Mouse (Mus musculus) T-helper 17 cell (primary cell): ENCODE measurements around the gene Palld.

ENCODE experiments used
- in situ Hi-C, 2 experiments: fragments of 300-600 bp; cut with MboI, MseI; formaldehyde crosslinking; loops; 1 replicate in 1 of 2; 2 replicates in 1 of 2; pipeline ENCODE4 v1.15.1; 2025; ENCODE audit warnings: high pct_unique_total_duplicates in 2 of 2

Gene Palld

GRCm38 (mm10) chr8:61731306-61732088, 171.0 kb downstream of the Palld start:
- in situ Hi-C loops = no loop called here

- in situ Hi-C loops = no loop called here
These were observed 171.8 kb downstream of the Palld start for GRCm38 (mm10) chr8:61730669-61731068.

- in situ Hi-C loops = no loop called here
These were observed 177.0 kb downstream of the Palld start for GRCm38 (mm10) chr8:61725306-61726017.

DNA sequence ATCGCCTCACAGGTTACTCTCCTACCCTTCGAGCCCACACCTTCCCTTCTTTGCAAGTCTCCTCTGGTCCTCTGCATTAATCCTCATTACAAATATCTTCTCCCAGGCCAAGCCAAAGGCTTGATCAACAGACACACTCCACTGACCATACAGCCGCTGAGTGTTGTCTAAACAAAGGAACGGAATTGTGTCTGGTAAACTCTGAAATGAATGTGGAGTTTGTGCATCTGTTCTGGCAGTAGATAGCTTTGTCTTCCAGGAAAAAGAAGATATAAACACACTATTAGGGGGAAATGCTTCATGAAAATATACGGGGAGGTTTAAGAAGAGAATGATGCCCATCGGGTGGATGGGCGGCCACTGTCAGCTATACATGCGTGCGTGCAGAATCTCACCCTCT, 180.3 kb downstream of the Palld start:
- in situ Hi-C loops = no loop called here

GRCm38 (mm10) chr8:61715351-61716125, 187.0 kb downstream of the Palld start:
- in situ Hi-C loops = loop anchor here in 1 of 2 experiments (10.0 kb wide), 1 partner anchor 909 kb away; no protein-coding TSS in a partner anchor

GRCm38 (mm10) chr8:61714293-61714831, 188.1 kb downstream of the Palld start:
- in situ Hi-C loops = loop anchor here in 1 of 2 experiments (10.0 kb wide), 1 partner anchor 910 kb away; no protein-coding TSS in a partner anchor

DNA sequence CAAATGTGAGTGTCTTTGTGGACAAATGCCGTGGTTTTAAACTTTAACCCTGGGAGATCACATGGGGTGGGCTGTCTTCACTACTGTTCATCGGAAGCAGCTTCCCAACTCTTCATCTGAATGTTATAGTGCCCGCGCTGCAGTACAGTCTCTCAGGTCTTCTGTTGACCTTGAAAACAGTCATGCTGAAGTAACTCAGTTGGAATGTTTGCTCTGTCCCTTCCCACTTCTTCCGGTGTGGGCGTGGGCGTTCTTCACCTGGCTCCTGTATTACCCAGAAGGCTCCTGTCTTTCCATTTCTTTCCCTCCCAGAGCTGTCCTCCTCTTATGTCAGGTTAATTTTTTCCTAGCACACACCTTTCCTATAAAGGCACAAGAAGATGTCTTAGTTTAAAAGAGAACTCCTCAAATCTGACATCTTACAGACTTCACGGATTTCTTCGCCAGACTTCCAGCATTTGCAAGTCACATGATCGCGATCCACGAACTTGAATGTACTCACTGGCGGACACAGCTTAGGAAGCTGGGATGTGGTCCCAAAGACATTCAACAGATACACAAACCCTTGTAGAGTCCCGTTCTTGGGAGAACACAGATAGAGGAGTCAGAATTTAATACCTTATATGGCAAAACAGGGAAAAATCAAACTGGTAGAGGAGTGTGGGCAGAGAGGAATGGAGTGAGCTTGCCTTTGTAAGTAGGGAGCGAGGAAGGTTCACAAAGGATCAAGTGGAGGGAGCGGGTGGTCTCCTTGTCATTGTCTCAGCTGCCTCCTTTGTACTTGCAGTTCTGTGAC, 189.1 kb downstream of the Palld start:
- in situ Hi-C loops = loop anchor here in 1 of 2 experiments (10.0 kb wide), 1 partner anchor 911 kb away; no protein-coding TSS in a partner anchor

- in situ Hi-C loops = loop anchor here in 1 of 2 experiments (10.0 kb wide), 1 partner anchor 912 kb away; no protein-coding TSS in a partner anchor
These were observed 190.1 kb downstream of the Palld start for GRCm38 (mm10) chr8:61712426-61712825.

DNA sequence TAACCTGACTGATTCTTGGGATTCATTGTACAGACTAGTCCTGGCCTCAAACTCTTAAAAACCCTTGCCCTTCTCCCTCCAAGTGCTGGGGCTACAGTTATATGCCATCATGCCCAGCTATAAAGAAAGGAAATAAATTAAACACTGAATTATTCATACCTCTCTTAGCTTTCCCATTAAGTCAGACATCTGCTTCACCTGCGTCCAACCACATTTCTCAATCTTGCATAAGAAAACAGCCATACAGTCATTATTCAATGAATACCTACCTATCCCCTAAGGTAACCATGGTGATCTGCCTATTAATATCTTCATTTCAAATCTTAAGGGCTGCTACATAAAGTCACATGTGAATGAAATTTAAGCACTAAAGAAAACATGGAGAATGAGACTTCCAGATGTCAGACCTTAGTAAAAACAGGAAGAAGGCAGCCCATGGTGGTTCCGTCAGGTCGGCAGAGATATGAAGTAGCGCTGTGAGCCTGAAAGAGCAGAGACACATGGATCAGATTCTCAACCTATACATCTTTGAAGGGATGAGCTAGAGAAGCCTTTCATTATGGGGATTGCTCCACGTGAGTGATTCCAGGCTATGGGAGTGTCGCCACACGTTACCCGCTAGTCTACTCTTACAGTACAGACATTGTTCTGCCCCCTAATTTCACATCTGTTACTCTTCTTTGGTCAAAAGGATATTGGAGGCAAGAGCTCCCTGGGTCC, 193.7 kb downstream of the Palld start:
- in situ Hi-C loops = no loop called here

- in situ Hi-C loops = no loop called here
These were observed 197.0 kb downstream of the Palld start for GRCm38 (mm10) chr8:61705491-61705890.

DNA sequence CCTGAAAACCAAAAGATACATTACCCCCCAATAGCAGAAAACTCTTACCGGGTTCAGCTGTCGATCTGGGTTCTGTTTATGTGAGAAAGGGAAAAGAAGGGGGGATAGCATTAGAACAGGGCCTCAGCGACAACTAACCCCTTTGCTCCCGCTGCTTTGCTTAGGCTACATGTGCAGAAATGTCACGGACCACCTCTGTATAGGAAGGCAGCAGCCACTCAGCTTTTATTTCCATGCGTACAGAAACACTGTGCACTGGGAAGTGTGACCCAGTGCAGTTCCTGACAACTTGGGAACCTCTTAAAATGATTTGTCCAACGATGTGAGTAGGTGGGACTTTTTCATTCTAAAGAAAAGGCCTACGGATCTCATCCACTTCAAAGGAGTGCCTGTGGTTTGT, 200.4 kb downstream of the Palld start:
- in situ Hi-C loops = no loop called here

DNA sequence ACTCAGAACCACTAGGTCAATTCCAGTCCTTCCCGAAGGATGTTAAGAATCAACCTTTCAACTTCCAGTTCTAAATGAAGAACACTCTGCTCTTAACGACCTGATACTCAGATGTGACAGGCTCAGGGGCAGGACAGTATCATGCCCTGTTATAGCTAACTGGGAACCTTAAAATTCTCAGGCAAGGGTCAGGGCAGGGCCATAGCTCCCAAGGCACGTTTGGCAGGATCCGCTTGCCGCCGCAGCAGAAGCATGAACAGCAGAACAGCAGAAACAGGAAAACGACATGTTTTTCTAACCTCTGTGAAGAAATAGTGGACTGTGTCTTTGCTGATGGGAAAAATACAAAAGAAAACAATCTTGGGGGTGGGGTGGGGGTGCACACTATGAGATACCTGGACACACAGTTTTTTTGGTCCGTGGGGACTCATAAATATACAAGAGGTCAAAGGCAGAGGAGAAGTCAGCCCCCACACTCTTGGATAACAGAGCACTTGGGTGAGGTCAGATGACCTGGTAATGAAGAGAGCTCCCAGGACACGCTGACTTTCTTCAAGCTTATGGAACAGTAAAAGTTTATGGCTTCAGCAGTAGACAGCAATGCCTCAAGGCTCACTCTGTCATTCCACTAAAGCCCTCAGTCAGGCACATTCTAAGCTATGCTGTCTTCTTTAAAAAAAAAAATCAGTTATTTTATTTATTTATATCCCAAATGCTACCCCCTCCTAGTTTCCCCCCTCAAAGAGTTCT, 201.4 kb downstream of the Palld start:
- in situ Hi-C loops = no loop called here

GRCm38 (mm10) chr8:61700298-61700697, 202.2 kb downstream of the Palld start:
- in situ Hi-C loops = no loop called here

GRCm38 (mm10) chr8:61698959-61699358, 203.5 kb downstream of the Palld start:
- in situ Hi-C loops = loop anchor here in 1 of 2 experiments (5.0 kb wide), 1 partner anchor 173 kb away; no protein-coding TSS in a partner anchor

DNA sequence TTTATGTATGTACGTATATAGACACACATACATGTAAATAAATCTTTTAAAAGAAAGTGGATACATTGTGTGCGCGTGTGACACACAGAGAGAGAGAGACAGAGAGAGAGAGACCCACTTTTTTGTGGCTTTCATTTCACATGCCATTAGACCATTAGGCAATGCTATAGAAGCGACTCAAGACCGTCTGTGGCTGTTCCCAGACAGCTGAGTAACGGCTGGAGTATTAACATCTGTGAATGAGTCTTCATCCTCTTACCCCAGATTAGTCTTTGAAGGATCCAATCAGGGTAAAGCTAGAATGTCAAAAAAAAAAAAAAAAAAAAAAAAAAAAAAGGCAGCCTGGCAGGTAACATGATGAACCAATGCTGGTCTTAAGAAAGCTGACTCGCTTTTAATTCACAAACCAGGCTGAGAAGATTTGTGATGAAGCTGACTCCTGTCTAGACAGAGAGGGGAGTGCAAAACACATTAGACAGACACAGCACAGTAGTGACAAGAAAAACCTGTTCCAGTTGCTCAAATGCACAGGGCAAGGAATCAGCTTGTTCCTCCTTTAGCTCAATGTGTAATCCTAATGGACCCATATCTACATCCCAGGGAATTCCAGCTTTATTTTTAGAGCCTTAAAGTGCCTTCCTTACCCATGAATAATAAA, 204.6 kb downstream of the Palld start:
- in situ Hi-C loops = loop anchor here in 1 of 2 experiments (5.0 kb wide), 1 partner anchor 174 kb away; no protein-coding TSS in a partner anchor

- in situ Hi-C loops = loop anchor here in 1 of 2 experiments (5.0 kb wide), 1 partner anchor 175 kb away; no protein-coding TSS in a partner anchor
These were observed 205.5 kb downstream of the Palld start for GRCm38 (mm10) chr8:61696846-61697455.

DNA sequence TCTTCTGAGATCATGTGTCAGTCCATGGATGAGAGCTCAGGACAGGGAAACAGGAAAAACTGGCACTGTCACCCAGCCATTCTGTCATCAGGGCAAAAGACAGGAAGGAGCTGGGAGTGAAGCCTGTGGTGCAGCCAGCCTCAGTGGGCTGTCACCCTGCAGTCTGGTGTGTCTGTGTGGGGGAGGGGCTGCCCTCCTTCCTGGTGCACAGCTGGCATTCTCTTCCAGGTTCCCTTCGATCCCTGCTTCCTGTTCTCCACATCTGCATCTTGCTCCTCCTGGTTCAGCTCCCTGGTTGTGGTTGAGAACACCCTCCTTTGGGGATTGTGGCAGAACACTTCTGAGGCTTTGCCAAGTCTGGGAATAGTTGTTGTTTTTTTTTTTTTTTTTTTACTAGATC, 207.1 kb downstream of the Palld start:
- in situ Hi-C loops = loop anchor here in 1 of 2 experiments (5.0 kb wide), 1 partner anchor 177 kb away; no protein-coding TSS in a partner anchor

DNA sequence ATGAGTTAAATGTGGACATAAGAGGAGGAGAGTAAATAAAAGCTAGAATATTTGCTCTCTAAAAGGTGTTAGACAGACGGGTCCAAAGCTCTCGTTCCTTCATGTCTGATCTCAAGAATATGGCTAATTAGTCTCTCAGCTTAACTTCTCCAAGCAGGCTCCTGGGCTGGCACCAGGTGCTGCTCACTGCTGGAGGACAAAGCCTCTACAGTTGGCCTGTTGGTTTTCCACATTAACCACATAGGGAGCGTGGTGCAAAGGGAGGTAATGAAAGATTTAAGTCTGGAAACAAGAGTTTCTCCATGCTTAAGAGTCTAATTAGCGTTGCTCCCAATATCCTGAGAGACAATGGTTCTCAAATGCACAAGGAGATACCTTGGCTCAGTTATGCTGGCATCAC, 209.6 kb downstream of the Palld start:
- in situ Hi-C loops = no loop called here
